Mouse (Mus musculus): ENCODE results near the gene Map3k5. TPM values are rescaled to one million over a fixed set of nuclear protein-coding genes. Genes with fewer than 3 reads are reported as not detected.
A peak's percentile ranks its signal among the peaks of the same experiment; 100 is the strongest.
"Not testable (repeated sequence)": the region's sequence is repeated elsewhere in the genome, so short reads cannot be mapped to it uniquely, and the experiment has no call there.

Map3k5 gene
- polyA plus RNA-seq, 1 experiment from 2014 or later = 0.99 TPM

DNA sequence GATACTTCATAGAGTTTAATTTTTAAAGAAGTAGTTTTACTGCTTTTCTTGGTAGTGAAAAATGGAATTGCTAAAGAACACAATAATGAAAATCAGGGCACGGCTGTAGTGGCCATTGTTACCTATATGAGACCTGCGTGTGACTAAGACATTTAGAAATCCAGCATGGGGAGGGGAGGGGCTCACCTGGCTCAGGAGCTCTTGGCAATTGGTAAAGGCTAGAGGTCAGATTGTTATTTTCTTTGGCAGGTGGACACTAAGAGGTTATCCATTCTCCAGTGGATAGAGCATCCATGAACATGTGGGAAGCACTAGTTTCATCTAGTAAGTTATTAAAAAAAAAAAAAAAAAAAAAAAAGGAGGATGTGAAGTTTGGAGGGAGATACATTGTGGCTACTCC lies 10.0 kb upstream of the Map3k5 start:
- Histone ChIP-seq H3K4me2 (ENCODE audit: low read depth, severe bottlenecking) (no peak overlapping the region), H3K27ac (replicated peaks; ENCODE audit: low read depth, low read length) (no peak overlapping the region), H3K36me3 (ENCODE audit: control insufficient read depth, insufficient read depth, low read length) (no peaks in the 10 kb centered on the region), H3K4me1 (ENCODE audit: control insufficient read depth, insufficient read depth, low read length) (no peaks in the 10 kb centered on the region), H3K27me3 (ENCODE audit: control insufficient read depth, insufficient read depth, low read length) (no peaks in the 10 kb centered on the region), H3K4me3 (ENCODE audit: low read depth, low read length) (no peak overlapping the region), H3K9ac (ENCODE audit: low read length) (no peak overlapping the region), H3K9me3 (ENCODE audit: control insufficient read depth, low read length) (no peaks in the 10 kb centered on the region)
- ATAC-seq (ENCODE audit: insufficient number of reproducible peaks, low FRiP score, low TSS enrichment, low read depth) (no peak), DNase-seq (ENCODE audit: low spot score) (no peak)
- 72% methylated on average over 2 of the region's 2 CpGs for WGBS

DNA sequence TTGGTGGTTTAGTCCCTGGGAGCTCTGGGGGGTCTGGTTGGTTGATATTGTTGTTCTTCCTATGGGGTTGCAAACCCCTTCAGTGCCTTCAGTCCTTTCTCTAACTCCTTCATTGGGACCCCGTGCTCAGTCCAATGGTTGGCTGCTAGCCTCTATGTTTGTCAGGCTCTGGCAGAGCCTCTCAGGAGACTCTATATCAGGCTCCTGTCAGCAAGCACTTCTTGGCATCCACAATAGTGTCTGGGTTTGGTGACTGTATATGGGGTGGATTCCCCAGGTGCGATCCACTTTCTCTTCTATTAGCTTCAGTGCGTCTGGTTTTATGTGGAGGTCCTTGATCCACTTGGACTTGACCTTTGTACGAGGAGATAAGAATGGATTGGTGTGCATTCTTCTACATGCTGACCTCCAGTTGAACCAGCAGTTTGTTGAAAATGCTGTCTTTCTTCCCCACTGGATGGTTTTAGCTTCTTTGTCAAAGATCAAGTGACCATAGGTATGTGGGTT lies 7.8 kb upstream of the Map3k5 start:
- not testable (repeated sequence) for DNase-seq (ENCODE audit: low spot score); H3K4me3 ChIP-seq (ENCODE audit: low read depth, low read length); H3K36me3 ChIP-seq (ENCODE audit: control insufficient read depth, insufficient read depth, low read length); H3K27me3 ChIP-seq (ENCODE audit: control insufficient read depth, insufficient read depth, low read length); H3K4me1 ChIP-seq (ENCODE audit: control insufficient read depth, insufficient read depth, low read length); H3K4me2 ChIP-seq (ENCODE audit: low read depth, severe bottlenecking); H3K9me3 ChIP-seq (ENCODE audit: control insufficient read depth, low read length); H3K27ac ChIP-seq (replicated peaks; ENCODE audit: low read depth, low read length); ATAC-seq (ENCODE audit: insufficient number of reproducible peaks, low FRiP score, low TSS enrichment, low read depth); H3K9ac ChIP-seq (ENCODE audit: low read length)
- WGBS = 85% methylated on average over 4 of the region's 4 CpGs

DNA sequence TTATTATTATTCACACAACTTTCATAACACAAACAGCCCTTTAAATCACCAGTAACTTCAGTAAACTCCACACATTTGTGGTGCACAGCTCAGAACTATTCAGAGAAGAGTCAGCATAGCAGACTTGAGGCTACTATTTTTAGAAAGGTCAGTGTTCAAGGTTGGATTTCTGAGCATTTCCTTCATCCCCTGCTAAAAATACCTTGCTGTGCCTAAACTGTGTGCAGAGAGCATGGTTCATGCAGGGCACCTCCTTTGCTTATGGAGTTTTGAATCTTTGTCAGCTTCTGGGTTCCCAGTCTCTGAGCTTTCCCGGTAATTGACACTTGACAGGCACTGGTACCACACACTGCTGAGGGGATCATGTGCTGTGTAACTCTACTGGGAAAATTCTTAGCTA lies 6.1 kb upstream of the Map3k5 start:
- no peaks in the 10 kb centered on the region for H3K9me3 ChIP-seq (ENCODE audit: control insufficient read depth, low read length)
- no peak overlapping the region for H3K4me2 ChIP-seq (ENCODE audit: low read depth, severe bottlenecking)
- H3K4me1 ChIP-seq (ENCODE audit: control insufficient read depth, insufficient read depth, low read length) = no peaks in the 10 kb centered on the region
- no peak for ATAC-seq (ENCODE audit: insufficient number of reproducible peaks, low FRiP score, low TSS enrichment, low read depth)
- H3K4me3 ChIP-seq (ENCODE audit: low read depth, low read length) = no peak overlapping the region
- no peak for DNase-seq (ENCODE audit: low spot score)
- H3K36me3 ChIP-seq (ENCODE audit: control insufficient read depth, insufficient read depth, low read length) = no peaks in the 10 kb centered on the region
- WGBS = 67% methylated on average over 1 of the region's 1 CpGs
- H3K27me3 ChIP-seq (ENCODE audit: control insufficient read depth, insufficient read depth, low read length) = 0 out of 2 replicates have a peak, but pooled peaks cover 5% of the 10 kb centered on the region
- H3K27ac ChIP-seq (replicated peaks; ENCODE audit: low read depth, low read length) = no peak overlapping the region
- no peak overlapping the region for H3K9ac ChIP-seq (ENCODE audit: low read length)

DNA sequence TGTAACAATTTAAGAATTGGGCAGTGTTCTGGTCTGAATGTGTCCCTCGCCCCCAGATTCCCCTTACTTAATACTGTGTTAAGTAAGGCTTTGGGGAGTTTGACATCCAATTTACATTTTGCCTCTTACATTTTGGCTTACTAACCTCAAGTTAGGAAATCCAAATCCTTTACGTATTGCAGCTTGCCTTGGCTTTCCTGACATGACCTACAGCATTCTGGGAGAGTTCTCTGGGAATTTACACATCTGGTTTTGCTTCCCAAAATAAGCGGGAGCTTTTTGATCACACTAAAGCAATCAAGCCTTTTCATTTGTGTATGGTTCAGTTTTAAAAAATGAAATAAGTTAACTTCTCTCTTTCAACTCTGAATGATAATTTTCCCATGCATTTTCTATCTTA lies 1.3 kb upstream of the Map3k5 start:
- Histone ChIP-seq H3K27ac (replicated peaks; ENCODE audit: low read depth, low read length) (no peak overlapping the region), H3K36me3 (ENCODE audit: control insufficient read depth, insufficient read depth, low read length) (no peaks in the 10 kb centered on the region), H3K4me2 (ENCODE audit: low read depth, severe bottlenecking) (peak overlapping the region; percentile 85; the same call in 1 of the 2 replicates), H3K27me3 (ENCODE audit: control insufficient read depth, insufficient read depth, low read length) (0 out of 2 replicates have a peak, but pooled peaks cover 7% of the 10 kb centered on the region), H3K4me3 (ENCODE audit: low read depth, low read length) (peak overlapping the region; percentile 64; the same call in 1 of the 2 replicates), H3K4me1 (ENCODE audit: control insufficient read depth, insufficient read depth, low read length) (no peaks in the 10 kb centered on the region), H3K9me3 (ENCODE audit: control insufficient read depth, low read length) (no peaks in the 10 kb centered on the region), H3K9ac (ENCODE audit: low read length) (no peak overlapping the region)
- 26% methylated on average over 3 of the region's 3 CpGs for WGBS
- DNase-seq (ENCODE audit: low spot score) (no peak), ATAC-seq (ENCODE audit: insufficient number of reproducible peaks, low FRiP score, low TSS enrichment, low read depth) (no peak)

DNA sequence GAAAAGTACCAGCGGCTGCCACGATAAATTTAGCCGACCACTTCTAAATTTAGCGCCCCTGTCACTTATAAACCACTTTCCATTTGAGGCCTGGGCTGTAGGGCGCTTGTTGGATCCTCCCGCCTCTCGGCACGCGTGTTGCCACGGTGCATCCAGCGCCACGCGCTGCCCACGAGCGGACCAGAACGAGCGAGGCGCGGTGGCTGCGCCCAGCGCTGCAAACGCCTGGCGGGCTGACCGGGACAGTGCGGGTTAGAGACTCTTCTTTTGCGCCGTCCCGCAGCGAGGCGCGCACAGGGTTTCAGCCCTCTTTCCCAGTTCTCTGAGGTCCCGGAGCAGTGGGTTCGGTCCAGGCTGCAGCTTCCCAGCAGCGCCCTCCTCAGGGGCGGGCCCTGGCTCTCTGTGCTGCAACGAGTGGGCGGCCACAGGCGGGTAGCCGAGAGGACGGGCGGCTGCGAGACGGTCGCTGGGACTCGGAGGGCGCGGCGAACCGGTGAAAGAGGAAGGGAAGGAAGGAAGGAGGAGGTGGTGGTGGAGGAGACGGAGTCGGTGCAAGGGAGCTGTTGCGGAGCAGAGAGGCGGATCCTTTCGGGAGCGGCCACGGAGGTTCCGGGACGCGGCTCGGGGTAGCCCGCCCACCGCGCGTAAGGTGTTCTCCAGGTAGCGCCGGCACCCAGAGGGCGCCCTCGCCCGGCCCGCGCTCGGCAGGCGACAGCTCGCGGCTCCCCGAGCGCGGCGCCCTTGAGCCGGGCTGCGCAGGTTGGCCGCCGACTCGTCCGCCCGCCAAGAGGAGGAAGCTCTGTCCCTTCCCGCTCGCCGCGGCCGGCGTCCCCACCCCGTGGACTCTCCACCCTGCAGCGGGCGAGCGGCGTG lies 525 bp upstream of the Map3k5 start:
- H3K9me3 ChIP-seq (ENCODE audit: control insufficient read depth, low read length) = no peaks in the 10 kb centered on the region
- WGBS = under 1% methylated on average over 73 of the region's 97 CpGs
- H3K27ac ChIP-seq (replicated peaks; ENCODE audit: low read depth, low read length) = no peak overlapping the region
- DNase-seq (ENCODE audit: low spot score) (peak; percentile 81), ATAC-seq (ENCODE audit: insufficient number of reproducible peaks, low FRiP score, low TSS enrichment, low read depth) (peak; percentile 82; the same call in 1 of the 2 replicates)
- H3K9ac ChIP-seq (ENCODE audit: low read length) = peak overlapping the region; percentile 72
- H3K4me2 ChIP-seq (ENCODE audit: low read depth, severe bottlenecking) = peak overlapping the region; percentile 85
- no peaks in the 10 kb centered on the region for H3K4me1 ChIP-seq (ENCODE audit: control insufficient read depth, insufficient read depth, low read length)
- peak overlapping the region; percentile 64 for H3K4me3 ChIP-seq (ENCODE audit: low read depth, low read length)
- 0 out of 2 replicates have a peak, but pooled peaks cover 7% of the 10 kb centered on the region for H3K27me3 ChIP-seq (ENCODE audit: control insufficient read depth, insufficient read depth, low read length)
- H3K36me3 ChIP-seq (ENCODE audit: control insufficient read depth, insufficient read depth, low read length) = no peaks in the 10 kb centered on the region

DNA sequence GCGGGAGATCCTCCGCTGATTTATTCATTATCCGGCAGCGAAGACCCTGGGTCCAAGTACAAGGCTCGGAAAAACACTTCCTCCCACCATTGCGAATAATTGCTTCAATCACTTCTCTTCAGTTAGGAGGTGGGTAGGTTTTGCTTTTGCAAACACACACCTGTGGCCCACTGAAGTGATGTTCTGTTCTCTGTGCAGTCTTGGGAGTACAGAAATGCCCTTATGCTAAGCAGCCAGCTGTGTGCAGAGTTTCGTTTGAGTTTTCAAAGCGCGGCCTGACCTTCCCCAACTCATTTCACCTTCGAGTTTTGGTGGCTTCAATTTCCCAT lies 987 bp downstream of the Map3k5 start:
- Histone ChIP-seq H3K27ac (replicated peaks; ENCODE audit: low read depth, low read length) (no peak overlapping the region), H3K4me3 (ENCODE audit: low read depth, low read length) (peak overlapping the region; percentile 64), H3K36me3 (ENCODE audit: control insufficient read depth, insufficient read depth, low read length) (no peaks in the 10 kb centered on the region), H3K4me1 (ENCODE audit: control insufficient read depth, insufficient read depth, low read length) (peaks cover 5% of the 10 kb centered on the region; the same call in 1 of the 2 replicates), H3K4me2 (ENCODE audit: low read depth, severe bottlenecking) (peak overlapping the region; percentile 85), H3K27me3 (ENCODE audit: control insufficient read depth, insufficient read depth, low read length) (0 out of 2 replicates have a peak, but pooled peaks cover 7% of the 10 kb centered on the region), H3K9ac (ENCODE audit: low read length) (no peak overlapping the region), H3K9me3 (ENCODE audit: control insufficient read depth, low read length) (no peaks in the 10 kb centered on the region)
- DNase-seq (ENCODE audit: low spot score) (no peak), ATAC-seq (ENCODE audit: insufficient number of reproducible peaks, low FRiP score, low TSS enrichment, low read depth) (no peak)
- 6% methylated on average over 10 of the region's 10 CpGs for WGBS

DNA sequence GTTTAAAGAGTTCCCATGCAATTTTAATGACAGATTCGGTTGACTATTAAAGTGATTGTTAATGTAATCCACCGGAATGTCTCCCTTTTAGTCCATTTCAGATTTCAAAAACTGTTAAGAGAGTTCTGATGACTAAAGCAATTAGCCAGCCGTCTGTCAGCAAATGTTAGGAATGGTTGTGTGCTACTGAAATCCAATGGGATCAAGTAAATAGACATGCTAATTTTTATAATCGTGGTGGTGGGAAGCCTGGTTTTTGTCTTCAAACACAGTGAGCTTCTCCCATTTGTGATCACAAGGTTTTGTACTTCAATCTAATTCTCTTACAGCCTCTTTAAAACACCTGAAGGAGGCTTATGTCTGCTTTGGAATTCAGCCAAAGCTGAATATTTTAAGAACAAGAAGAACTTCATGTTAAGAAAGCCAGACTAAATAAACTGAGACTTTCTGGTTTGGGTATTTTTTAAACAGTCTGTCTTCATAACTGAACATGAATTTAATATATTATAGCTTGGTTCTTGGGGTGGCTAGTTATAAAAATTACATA lies 1.6 kb downstream of the Map3k5 start:
- ATAC-seq (ENCODE audit: insufficient number of reproducible peaks, low FRiP score, low TSS enrichment, low read depth) = no peak
- 55% methylated on average over 4 of the region's 4 CpGs for WGBS

DNA sequence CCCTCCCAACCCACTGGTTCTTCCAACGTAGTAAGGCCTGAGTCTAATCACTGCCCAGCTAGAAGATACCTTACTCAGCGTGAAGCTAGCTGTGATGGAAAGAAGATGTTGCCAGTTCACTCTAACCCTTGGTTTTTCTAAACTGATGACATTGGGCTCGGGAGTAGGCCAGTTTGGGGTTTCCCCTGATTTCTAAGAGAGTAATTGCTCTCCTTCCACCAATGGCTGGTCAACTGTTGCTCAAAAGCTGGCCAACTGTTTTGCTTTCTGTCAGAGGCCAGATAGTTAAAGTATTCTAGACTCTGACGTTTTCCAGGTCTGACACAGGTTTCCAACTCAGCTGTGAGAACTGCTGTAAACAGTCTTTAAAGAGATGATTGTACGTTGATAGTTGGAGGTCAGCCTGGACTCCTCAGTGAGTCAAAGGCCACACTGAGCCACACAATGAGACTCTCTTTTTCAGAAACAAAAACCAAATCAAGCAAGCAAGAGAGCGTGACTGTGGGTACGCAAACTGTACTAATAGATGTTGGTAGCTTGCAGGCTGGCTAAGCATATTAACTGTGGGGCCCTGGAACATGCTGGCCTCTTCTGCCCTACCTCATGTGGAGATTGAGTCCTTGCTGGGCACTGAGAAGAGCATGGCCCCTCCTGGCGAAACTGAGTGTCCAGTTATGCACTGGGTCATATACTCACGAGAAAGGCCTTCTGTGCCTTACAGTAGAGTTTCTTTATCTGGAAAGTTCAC lies 2.9 kb downstream of the Map3k5 start:
- Histone ChIP-seq H3K9me3 (ENCODE audit: control insufficient read depth, low read length) (no peaks in the 10 kb centered on the region), H3K9ac (ENCODE audit: low read length) (no peak overlapping the region), H3K4me3 (ENCODE audit: low read depth, low read length) (no peak overlapping the region), H3K4me2 (ENCODE audit: low read depth, severe bottlenecking) (no peak overlapping the region), H3K27ac (replicated peaks; ENCODE audit: low read depth, low read length) (no peak overlapping the region), H3K27me3 (ENCODE audit: control insufficient read depth, insufficient read depth, low read length) (0 out of 2 replicates have a peak, but pooled peaks cover 7% of the 10 kb centered on the region), H3K36me3 (ENCODE audit: control insufficient read depth, insufficient read depth, low read length) (no peaks in the 10 kb centered on the region), H3K4me1 (ENCODE audit: control insufficient read depth, insufficient read depth, low read length) (peaks cover 5% of the 10 kb centered on the region; the same call in 1 of the 2 replicates)
- DNase-seq (ENCODE audit: low spot score) (no peak), ATAC-seq (ENCODE audit: insufficient number of reproducible peaks, low FRiP score, low TSS enrichment, low read depth) (no peak)
- WGBS = 62% methylated on average over 9 of the region's 9 CpGs

More for the DNA sequence above, 1.6 kb downstream of the Map3k5 start:
- Histone ChIP-seq H3K36me3 (ENCODE audit: control insufficient read depth, insufficient read depth, low read length) (no peaks in the 10 kb centered on the region), H3K27me3 (ENCODE audit: control insufficient read depth, insufficient read depth, low read length) (0 out of 2 replicates have a peak, but pooled peaks cover 7% of the 10 kb centered on the region), H3K9ac (ENCODE audit: low read length) (no peak overlapping the region), H3K9me3 (ENCODE audit: control insufficient read depth, low read length) (no peaks in the 10 kb centered on the region), H3K27ac (replicated peaks; ENCODE audit: low read depth, low read length) (no peak overlapping the region), H3K4me2 (ENCODE audit: low read depth, severe bottlenecking) (no peak overlapping the region), H3K4me1 (ENCODE audit: control insufficient read depth, insufficient read depth, low read length) (peaks cover 5% of the 10 kb centered on the region; the same call in 1 of the 2 replicates), H3K4me3 (ENCODE audit: low read depth, low read length) (no peak overlapping the region)
- no peak for DNase-seq (ENCODE audit: low spot score)
